Mouse (Mus musculus): Measurements from ENCODE around the gene Pcsk7.
A peak's percentile ranks its signal among the peaks of the same experiment; 100 is the strongest.

Gene Pcsk7

GRCm38 (mm10) chr9:45938952-45939637 is 32.8 kb downstream of the Pcsk7 start:
- no peak for DNase-seq (ENCODE audit: low read depth, low spot score)

GRCm38 (mm10) chr9:45939794-45940193 is 33.5 kb downstream of the Pcsk7 start:
- DNase-seq (ENCODE audit: low read depth, low spot score): no peak

DNA sequence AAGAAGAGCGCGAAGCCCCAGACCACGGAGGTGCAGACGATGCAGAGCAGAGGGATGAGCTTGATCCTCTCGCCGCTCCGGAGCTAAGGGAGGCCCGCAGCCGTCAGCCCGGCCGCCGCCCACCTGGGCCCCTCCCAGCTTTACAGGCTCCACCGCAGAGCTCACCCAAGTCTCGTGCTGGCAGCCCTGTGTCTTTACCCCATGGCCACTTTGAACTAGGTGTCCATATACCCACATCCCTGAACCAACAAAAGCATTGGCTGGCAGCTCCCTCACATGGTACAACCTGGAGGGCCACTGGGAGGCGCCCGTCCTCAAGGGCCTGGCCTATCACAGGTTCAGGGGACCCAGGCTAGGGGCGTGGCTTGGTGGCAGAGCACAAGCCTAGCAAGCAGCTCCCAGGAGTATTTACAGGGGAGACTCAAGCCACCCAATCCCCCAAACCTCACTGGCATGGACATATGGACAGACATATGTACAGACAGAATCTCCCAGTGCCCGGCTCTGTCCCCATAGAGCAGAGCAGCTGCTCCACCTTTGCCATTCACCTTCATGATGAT is 35.1 kb downstream of the Pcsk7 start:
- DNase-seq (ENCODE audit: low read depth, low spot score): peak; percentile 72

DNA sequence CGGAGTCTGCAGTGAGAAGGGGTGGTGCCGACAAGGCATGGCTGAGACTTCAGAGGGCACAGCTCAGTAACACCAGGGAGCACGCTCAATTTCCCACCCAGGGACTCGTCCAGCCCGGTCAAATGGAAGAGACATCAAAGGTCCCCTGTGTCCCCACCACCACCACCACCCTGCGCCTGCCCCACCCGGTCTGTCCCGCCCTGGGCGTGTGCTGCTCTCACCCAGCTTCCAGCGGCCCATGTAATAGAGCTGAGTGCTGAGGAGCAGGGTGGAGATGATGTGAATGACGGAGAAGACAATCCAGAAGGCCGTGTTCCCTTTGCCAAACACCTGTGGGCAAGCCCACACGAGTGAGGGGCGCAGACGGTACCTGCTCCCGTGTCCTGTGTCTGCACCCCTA is 36.2 kb downstream of the Pcsk7 start:
- DNase-seq (ENCODE audit: low read depth, low spot score): no peak

- DNase-seq (ENCODE audit: low read depth, low spot score): no peak
Observed at GRCm38 (mm10) chr9:45942916-45943315, 36.6 kb downstream of the Pcsk7 start.

GRCm38 (mm10) chr9:45943628-45944505 is 37.6 kb downstream of the Pcsk7 start:
- DNase-seq (ENCODE audit: low read depth, low spot score): no peak

GRCm38 (mm10) chr9:45944506-45945400 is 38.5 kb downstream of the Pcsk7 start:
- no peak for DNase-seq (ENCODE audit: low read depth, low spot score)

DNA sequence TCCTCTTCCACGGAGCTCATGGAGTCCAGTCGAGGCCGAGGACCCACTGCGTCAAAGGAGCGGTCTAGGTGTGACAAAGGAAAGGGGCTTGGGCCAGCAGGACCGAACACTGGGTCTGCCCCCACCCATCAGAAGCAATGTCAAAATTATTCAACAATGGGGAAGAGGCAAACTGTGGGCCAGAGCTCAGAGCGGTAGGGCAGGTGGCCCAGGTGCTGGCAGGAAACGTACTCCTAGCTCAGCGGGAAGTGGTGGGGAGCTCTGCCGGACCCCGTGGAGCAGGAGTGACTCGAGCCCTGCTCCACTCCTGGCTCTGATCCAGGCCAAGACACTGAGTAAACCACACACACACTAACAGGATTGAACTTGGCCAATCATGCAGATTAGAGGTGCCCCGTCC is 39.4 kb downstream of the Pcsk7 start:
- DNase-seq (ENCODE audit: low read depth, low spot score): no peak

DNA sequence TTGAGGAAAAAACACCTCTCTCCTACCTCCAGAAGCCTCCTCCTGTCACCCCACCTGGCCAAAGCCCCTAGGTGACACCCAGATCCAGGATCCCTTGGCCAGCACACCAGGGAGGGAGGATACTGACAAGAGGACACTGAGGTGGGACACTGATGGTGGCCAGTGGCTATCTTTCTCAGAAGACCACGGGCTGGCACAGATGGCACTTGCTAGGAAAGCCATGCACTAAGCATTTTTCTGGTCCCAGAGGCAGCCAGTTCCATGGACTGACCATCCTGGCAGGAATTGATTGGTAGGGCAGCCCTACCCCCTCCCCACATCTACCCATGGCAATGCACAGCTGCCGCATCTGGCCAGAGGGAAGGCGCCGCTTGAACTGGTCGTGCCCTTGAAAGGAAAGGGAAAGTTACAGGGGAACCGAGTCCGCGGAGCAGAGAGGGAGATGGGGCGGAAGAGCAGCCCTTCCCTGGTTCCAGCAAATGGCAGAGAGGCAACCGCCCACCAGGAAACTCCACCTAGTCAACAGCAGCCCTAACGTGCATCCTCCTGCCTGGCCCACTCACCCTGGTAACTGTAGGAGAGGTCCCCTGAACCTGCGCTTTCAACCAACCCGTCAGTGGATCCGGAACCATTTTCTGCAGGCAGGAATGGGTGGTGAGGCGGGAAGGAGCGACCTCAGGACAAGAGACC is 40.0 kb downstream of the Pcsk7 start:
- DNase-seq (ENCODE audit: low read depth, low spot score): peak; percentile 18

GRCm38 (mm10) chr9:45946872-45947183 is 40.5 kb downstream of the Pcsk7 start:
- DNase-seq (ENCODE audit: low read depth, low spot score): no peak

DNA sequence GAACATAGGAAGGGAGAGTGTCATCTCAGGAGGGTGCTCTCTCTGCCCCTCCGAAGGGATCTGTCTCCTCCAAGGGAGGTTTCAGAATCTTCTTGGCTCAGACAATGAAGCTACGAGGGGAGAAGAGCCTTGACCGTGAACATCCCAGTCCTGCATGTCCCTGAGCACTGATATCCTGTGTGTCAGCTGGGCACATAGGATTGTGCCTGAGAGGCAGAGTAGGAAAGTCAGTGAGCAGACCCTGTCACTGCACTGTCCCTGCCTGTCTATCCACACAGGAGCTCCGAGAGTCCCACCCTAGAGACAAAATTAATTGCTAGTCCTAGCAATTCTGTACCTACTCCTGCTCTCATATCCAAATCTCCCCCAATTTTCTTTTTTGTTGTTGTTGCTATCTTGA is 45.8 kb downstream of the Pcsk7 start:
- no peak for DNase-seq (ENCODE audit: low read depth, low spot score)

DNA sequence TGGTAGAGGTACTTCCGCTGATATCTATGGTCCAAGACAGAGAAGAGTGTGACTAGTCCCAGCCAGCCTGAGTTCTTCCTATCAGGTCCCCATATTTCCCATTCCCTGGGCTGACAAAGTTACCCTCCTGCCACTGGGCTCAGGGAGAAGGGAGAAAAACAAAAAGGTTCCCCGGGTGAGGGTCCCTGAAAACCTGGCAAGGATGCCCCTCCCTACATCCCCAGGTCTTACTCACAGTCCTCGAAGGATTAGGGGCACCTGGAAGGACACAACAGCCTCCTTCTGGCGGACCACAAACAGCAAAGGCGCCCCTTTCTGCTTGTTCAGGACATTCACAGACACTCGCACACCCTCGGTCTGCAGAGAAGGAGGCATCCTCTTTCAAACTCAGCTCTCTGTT is 46.6 kb downstream of the Pcsk7 start:
- no peak for DNase-seq (ENCODE audit: low read depth, low spot score)

DNA sequence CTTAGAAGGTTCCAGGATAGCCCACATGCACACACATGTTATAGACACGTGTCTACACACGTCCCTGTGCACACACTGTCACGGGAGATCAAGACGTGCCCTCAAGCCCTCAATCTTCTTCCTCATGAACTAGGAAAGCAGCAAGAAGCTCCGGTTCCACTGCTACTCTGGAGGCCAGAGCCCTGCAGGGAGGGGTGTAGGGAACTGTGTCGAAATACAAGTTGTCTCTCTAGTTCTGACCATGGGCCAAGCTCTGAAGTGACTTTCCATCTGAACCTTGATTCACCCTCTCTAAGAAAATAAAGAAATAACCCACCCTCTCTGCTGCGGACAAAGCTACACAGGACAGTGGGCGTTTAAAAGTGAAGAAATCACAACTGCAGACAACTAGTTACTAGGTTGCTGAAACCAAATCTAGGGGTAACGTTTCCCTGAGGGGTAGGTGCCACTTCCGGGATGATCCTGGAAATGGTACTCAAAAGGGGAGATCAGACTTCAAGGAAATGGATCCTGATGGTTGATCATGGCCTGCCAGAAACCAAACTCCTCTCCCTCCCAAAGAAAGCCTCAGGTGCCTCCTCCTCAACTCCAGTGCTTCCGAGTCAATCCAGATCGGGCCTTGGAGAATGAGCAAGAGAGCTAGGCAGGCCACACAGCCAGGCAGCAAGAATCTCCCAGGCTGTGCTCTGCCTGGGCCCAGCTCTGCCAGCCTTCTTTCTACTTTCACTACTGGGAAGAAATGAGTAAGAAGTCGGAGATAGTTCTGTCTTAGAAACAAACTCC is 47.4 kb downstream of the Pcsk7 start:
- no peak for DNase-seq (ENCODE audit: low read depth, low spot score)

GRCm38 (mm10) chr9:45954294-45955106 is 48.2 kb downstream of the Pcsk7 start:
- peak; percentile 57 for DNase-seq (ENCODE audit: low read depth, low spot score)

DNA sequence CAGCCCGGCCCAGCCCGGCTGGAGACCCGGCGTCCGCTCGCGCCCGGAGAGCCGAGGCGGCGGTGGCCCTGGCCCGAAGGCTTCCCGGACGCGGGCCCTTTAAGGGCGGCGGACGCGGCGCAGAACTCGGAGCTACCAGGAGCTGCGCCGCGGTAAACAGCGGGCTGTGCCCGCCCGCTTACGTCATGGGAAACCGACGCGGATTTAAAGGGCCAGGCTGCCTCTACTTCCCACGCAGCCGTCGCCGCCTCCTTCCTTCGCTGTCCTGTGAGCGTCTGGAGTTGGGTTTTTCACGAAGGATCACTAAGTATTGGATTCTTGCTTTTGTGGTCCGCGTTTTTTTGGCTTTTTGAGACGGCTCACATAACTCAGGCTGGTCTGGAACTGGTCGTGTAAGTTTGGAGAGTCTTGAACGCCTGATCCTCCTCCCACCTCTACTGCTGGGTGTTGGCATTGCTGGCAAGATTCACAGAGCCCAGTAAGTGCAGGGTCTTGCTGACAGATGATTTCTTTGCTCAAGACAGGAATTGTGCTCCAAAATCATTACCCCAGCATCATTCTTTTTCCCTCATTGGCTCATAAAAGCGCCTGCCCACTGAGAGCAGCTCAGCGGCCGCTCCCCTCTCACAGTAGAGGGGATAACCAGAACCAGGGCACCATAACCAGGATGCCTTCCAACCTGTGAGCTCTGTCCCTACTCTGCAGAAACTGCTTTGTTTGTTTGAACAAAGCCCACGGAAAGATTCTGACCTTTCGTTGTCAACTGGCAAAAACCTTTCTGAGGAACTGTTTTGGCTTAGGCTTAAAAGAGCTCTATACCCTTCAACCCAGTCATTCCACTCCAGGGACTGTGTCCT is 49.0 kb downstream of the Pcsk7 start, which contains the start of gene Sidt2:
Gene Sidt2 (minus strand): TSS at position 152 of the 857 bp plus-strand sequence.
- DNase-seq (ENCODE audit: low read depth, low spot score): peak; percentile 85

DNA sequence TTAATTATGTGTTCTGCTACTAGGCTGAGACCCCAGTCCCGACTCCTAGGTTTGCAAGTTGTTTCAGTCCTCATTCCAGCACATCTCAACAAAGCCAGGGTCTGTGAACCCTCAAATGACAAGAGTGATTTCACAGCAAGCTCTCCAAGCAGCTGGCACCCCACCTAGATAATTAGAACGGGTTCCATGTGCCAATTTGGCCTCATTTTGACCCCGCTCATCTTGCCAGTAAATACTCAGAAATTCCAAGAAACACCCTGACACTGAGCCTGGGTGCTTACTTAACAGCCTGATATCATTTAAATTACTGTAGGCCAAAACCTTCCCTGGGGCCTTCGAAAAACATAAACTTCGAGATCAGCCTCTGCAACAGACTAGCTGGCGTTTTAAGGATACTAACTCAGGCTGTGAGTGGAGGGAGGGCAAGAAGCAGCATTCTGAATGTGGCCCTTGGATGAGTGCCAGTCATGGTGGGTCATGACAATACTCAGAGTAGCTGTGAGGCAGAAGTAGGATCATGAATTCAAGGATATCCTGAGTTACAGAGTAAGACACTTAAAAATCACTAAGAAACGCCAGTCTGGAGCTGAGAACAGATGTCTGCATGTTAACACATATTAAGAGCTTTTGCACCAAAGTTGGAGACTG is 51.9 kb downstream of the Pcsk7 start:
- DNase-seq (ENCODE audit: low read depth, low spot score): no peak

DNA sequence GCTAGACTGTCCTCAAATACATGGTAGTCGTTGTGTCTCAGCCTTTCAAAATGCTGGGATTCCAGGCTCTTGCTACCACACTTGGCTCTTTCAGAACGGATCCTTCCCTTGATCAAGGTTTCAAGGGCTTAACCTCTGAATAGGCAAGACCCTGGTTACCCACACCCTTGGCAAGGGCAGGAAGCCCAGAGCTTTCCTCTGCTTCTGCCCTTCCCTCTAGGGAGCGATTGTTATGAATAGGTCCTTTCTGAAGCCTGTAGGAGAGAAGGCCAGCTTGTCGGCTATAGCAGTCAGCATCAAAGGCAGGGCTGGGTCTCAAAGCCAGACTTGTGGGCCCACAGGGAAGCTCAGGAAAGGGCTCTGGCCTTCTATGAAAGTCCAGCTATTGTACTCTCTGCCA is 52.6 kb downstream of the Pcsk7 start:
- no peak for DNase-seq (ENCODE audit: low read depth, low spot score)

- no peak for DNase-seq (ENCODE audit: low read depth, low spot score)
Observed at GRCm38 (mm10) chr9:45959661-45960060, 53.4 kb downstream of the Pcsk7 start.
